ENCODE assay signal across 16 mouse cellular contexts in genomic region chr4:40823151-40823550, GRCm38 (mm10).
"Had no signal": no experiment of that assay in that cellular context is flagged by ENCODE, and none has a peak within 500 bp of the region (broad histone marks: within the 10 kb centered on the region; RNA-seq: fewer than 3 reads in every experiment).

No protein-coding gene starts in this region.

- H3K27ac ChIP-seq: layer of hippocampus, adult 2 months; limb, embryonic 13.5 days; liver, embryonic 15.5 days; neural tube, embryonic 15.5 days; stomach, postnatal 0 days had no signal

- H3K9ac ChIP-seq: limb, embryonic 13.5 days; liver, embryonic 15.5 days; lung, embryonic 14.5 days; neural tube, embryonic 15.5 days had no signal

- H3K4me2 ChIP-seq: limb, embryonic 13.5 days; liver, embryonic 15.5 days; lung, embryonic 14.5 days; neural tube, embryonic 15.5 days had no signal

- H3K4me3 ChIP-seq: layer of hippocampus, adult 2 months; limb, embryonic 13.5 days; liver, embryonic 15.5 days; myocyte; neural tube, embryonic 15.5 days had no signal

- DNase-seq: kidney, adult 18-20 months; kidney, postnatal 10 days; kidney, postnatal 4 days; left cerebral cortex, postnatal 4 days; lung, embryonic 14.5 days; lung, postnatal 10 days; lung, postnatal 4 days; midbrain, embryonic 14.5 days; right cerebral cortex, adult 18-20 months; right cerebral cortex, postnatal 25 days had no signal

- H3K27me3 ChIP-seq: limb, embryonic 13.5 days; liver, embryonic 15.5 days; neural tube, embryonic 15.5 days had no signal

- H3K9me3 ChIP-seq: limb, embryonic 13.5 days; liver, embryonic 15.5 days; neural tube, embryonic 15.5 days had no signal

- H3K4me1 ChIP-seq: limb, embryonic 13.5 days; neural tube, embryonic 15.5 days had no signal
